Mouse (Mus musculus) limb, embryonic 10.5 days (tissue): ENCODE results near the gene Csnk1g1. TPM values are rescaled to one million over a fixed set of nuclear protein-coding genes. Genes with fewer than 3 reads are reported as not detected.

Experiments
- DNase-seq: peaks from one replicate; pipeline ENCODE4 v3.0.0-alpha.2; 2017; ENCODE audit warnings: low spot score
- H3K27ac ChIP-seq: fragments of 300-500 bp; sonication (generic); 2 replicates; pipeline ENCODE4 v1.5.1; 2016; ENCODE audit warnings: mild to moderate bottlenecking
- H3K27me3 ChIP-seq: fragments of 300-500 bp; sonication (generic); 2 replicates; pipeline ENCODE4 v1.6.1; 2016; ENCODE audit warnings: low read depth, mild to moderate bottlenecking; ENCODE audit not compliant: poor library complexity, severe bottlenecking
- H3K36me3 ChIP-seq: fragments of 300-500 bp; sonication (generic); 2 replicates; pipeline ENCODE4 v1.6.1; 2016; ENCODE audit warnings: mild to moderate bottlenecking, moderate library complexity
- H3K4me1 ChIP-seq: fragments of 300-500 bp; sonication (generic); 2 replicates; pipeline ENCODE4 v1.6.1; 2016
- H3K4me3 ChIP-seq: fragments of 300-500 bp; sonication (generic); 2 replicates; pipeline ENCODE4 v1.5.1; 2016; ENCODE audit warnings: mild to moderate bottlenecking, moderate library complexity
- H3K9me3 ChIP-seq: fragments of 300-500 bp; sonication (generic); replicated peaks from 2 replicates; pipeline ENCODE4 v1.6.1; 2016; ENCODE audit warnings: mild to moderate bottlenecking
- WGBS: fragments of 180-500 bp; shearing (Covaris S2); methylation state at CpG from one replicate; pipeline ENCODE4 v1.1.7; 2016; 5-methylcytosine and 5-hydroxymethylcytosine counted together
- polyA plus RNA-seq: library from polyadenylated mRNA; unstranded; fragments of >200 nt; fragmentation: Nextera tagmentation; extraction: Ambion mirVana; gene quantifications from 2 replicates; pipeline ENCODE4 v1.2.1, GENCODE M21; 2016

The Csnk1g1 gene
- 11.8 and 15.4 TPM in 2 replicates for polyA plus RNA-seq

- Histone ChIP-seq H3K36me3 (peaks cover 30% of the 10 kb centered on the region), H3K4me3 (peak within 1 kb of the TSS; percentile 93), H3K4me1 (peaks cover 7% of the 10 kb centered on the region), H3K9me3 (no peaks in the 10 kb centered on the region), H3K27me3 (no peaks in the 10 kb centered on the region), H3K27ac (peak within 1 kb of the TSS; percentile 93)
- under 1% methylated on average over 38 of the region's 38 CpGs for WGBS
- peak; percentile 92 for DNase-seq
These were observed at the start of gene Csnk1g1, which contains the start of gene Trip4 for GRCm38 (mm10) chr9:65908394-65909300. Csnk1g1 (plus strand) TSS chr9:65908924. Trip4 (minus strand) TSS chr9:65908794.

DNA sequence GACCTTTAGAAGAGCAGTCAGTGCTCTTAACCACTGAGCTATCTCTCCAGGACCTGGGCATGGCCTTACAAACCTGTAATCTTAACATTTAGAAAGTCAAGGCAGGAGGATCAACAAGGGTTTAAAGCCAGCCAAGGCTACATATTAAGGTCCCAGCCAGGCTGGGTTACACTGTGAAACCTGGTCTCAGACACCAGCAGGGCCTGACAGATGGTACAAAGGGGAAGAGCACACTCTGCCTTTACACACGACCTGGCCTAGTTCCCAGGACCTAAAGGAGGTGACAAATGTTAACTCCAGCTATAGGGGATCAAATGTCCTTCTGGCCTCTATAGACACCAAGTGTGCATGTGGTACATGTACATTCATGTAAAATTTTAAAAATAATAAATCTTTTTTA is 49.1 kb upstream of the Csnk1g1 start:
- 56% methylated on average over 1 of the region's 1 CpGs for WGBS
- H3K4me3 ChIP-seq, result no peak overlapping the region
- H3K36me3 ChIP-seq, result peaks cover 67% of the 10 kb centered on the region
- H3K27me3 ChIP-seq, result no peaks in the 10 kb centered on the region
- no peaks in the 10 kb centered on the region for H3K9me3 ChIP-seq
- no peak overlapping the region for H3K27ac ChIP-seq
- no peaks in the 10 kb centered on the region for H3K4me1 ChIP-seq
- no peak for DNase-seq

DNA sequence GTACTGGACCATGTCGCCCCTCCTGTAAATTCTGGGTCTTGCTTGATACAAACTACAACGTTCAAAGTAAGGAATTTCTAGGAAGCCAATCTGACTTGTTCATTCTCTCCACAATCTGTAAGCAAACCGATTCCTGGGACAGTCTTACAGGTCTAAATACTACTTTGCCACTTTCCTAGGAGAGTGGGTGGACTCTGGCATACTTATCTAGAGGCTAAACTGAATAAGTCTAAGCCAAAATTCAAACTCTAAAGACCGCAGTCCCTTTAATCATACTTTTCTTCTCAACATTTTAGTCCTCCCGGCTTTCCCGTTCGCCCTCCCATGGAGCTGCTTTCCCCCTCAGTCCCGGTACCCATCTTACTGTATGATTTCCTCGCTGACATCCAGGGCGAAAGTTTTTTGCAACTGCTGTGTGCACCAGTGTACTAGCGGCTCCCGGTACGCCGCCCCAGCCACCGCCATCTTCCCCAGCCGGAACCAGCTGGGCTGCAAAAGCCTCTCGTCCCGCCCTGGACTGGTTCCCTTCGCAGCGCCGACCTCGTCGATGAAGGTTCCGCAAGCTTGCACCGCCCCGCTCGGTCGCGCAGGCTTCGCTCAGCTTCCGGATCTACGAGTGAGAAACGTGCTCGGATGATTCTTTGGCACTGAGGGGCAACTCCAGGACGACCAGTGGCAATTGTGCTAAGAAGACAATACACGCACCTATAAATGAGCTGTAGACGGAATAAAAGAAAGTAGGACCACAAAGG is 24.0 kb upstream of the Csnk1g1 start:
- Histone ChIP-seq H3K27me3 (no peaks in the 10 kb centered on the region), H3K36me3 (peaks cover 6% of the 10 kb centered on the region; the same call in 1 of the 2 replicates), H3K4me3 (peak overlapping the region; percentile 76), H3K27ac (peak overlapping the region; percentile 83), H3K4me1 (peaks cover 12% of the 10 kb centered on the region), H3K9me3 (no peaks in the 10 kb centered on the region)
- under 1% methylated on average over 37 of the region's 37 CpGs for WGBS
- peak; percentile 93 for DNase-seq

- Histone ChIP-seq H3K27ac (peak within 1 kb of the TSS; percentile 93), H3K27me3 (no peaks in the 10 kb centered on the region), H3K9me3 (no peaks in the 10 kb centered on the region), H3K4me3 (peak within 1 kb of the TSS; percentile 79), H3K36me3 (peaks cover 37% of the 10 kb centered on the region), H3K4me1 (peaks cover 18% of the 10 kb centered on the region)
- peak; percentile 82 for DNase-seq
- under 1% methylated on average over 21 of the region's 21 CpGs for WGBS
These were observed 18.5 kb upstream of the Csnk1g1 start, which contains the start of gene Pclaf for GRCm38 (mm10) chr9:65890143-65890628. Pclaf (plus strand) TSS chr9:65890237.

GRCm38 (mm10) chr9:65891126-65891525 is 17.6 kb upstream of the Csnk1g1 start:
- Histone ChIP-seq H3K4me3 (peak overlapping the region; percentile 79), H3K9me3 (no peaks in the 10 kb centered on the region), H3K27me3 (no peaks in the 10 kb centered on the region), H3K27ac (peak overlapping the region; percentile 93), H3K4me1 (peaks cover 14% of the 10 kb centered on the region), H3K36me3 (peaks cover 46% of the 10 kb centered on the region)
- DNase-seq, result peak; percentile 47
- WGBS, result 4% methylated on average over 5 of the region's 5 CpGs

DNA sequence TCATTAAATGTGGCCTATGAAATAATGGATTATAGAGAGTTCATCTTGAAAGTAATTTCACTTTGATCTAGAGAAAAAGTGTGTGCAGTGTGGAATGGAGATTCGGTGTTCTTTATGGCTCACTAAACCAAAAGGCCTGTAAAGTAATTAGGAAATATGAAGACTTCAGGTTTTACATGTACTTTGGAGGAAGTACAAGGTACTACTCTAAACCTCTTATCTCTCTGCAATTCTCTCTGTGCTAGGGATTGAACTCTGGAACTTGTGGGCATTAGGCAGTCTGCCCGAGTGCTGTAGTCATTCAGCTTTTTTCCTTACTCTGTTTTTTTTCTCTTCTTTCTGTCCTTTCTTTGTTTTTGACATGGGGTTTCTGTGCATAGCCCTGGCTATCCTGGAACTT is 11.7 kb upstream of the Csnk1g1 start:
- Histone ChIP-seq H3K9me3 (no peaks in the 10 kb centered on the region), H3K4me1 (peaks cover 6% of the 10 kb centered on the region), H3K4me3 (no peak overlapping the region), H3K36me3 (peaks cover 99% of the 10 kb centered on the region), H3K27ac (no peak overlapping the region), H3K27me3 (no peaks in the 10 kb centered on the region)
- DNase-seq, result no peak
- 93% methylated on average over 2 of the region's 2 CpGs for WGBS

GRCm38 (mm10) chr9:65902879-65903278 is 5.8 kb upstream of the Csnk1g1 start:
- H3K4me1 ChIP-seq, result no peaks in the 10 kb centered on the region; the same call in 1 of the 2 replicates
- H3K27ac ChIP-seq, result no peak overlapping the region
- H3K27me3 ChIP-seq, result no peaks in the 10 kb centered on the region
- DNase-seq, result no peak
- no peaks in the 10 kb centered on the region for H3K9me3 ChIP-seq
- H3K36me3 ChIP-seq, result peaks cover 87% of the 10 kb centered on the region
- no peak overlapping the region for H3K4me3 ChIP-seq
- 94% methylated on average over 3 of the region's 3 CpGs for WGBS

- Histone ChIP-seq H3K36me3 (peaks cover 82% of the 10 kb centered on the region), H3K9me3 (no peaks in the 10 kb centered on the region), H3K4me1 (no peaks in the 10 kb centered on the region; the same call in 1 of the 2 replicates), H3K4me3 (no peak overlapping the region), H3K27me3 (no peaks in the 10 kb centered on the region), H3K27ac (no peak overlapping the region)
- DNase-seq, result no peak
These were observed 5.3 kb upstream of the Csnk1g1 start for GRCm38 (mm10) chr9:65903419-65903818.

DNA sequence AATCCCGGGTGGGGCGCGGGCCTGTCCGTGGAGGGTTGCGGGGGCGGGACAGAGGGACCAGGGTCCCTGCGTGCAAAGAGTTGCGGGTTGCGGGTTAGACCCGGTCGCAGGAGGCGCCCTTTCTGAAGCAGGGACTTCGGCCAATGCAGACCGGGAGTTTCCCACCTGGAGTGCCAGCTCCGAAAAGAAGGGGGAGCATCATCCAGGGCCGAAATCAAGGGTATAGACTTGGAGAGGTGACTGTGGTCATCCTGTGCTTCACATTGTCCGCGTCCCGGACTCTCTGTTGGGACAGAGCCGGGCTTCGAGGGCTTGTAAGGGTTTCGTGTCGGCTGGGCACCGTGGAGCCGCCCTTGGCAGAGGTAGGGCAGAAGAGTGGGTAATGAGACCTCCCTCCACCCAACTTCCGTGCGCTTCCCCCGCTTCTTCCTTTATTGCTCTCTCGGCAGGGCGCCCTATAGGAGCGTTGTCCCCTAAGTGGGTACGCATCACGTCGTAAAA is 627 bp downstream of the Csnk1g1 start:
- no peak for DNase-seq
- peaks cover 7% of the 10 kb centered on the region for H3K4me1 ChIP-seq
- H3K27ac ChIP-seq, result peak overlapping the region; percentile 93
- under 1% methylated on average over 34 of the region's 34 CpGs for WGBS
- peak overlapping the region; percentile 93 for H3K4me3 ChIP-seq
- H3K36me3 ChIP-seq, result peaks cover 23% of the 10 kb centered on the region
- H3K9me3 ChIP-seq, result no peaks in the 10 kb centered on the region
- no peaks in the 10 kb centered on the region for H3K27me3 ChIP-seq

- Histone ChIP-seq H3K27me3 (no peaks in the 10 kb centered on the region), H3K27ac (peak overlapping the region; percentile 93), H3K9me3 (no peaks in the 10 kb centered on the region), H3K4me1 (peaks cover 7% of the 10 kb centered on the region), H3K4me3 (peak overlapping the region; percentile 93), H3K36me3 (peaks cover 18% of the 10 kb centered on the region)
- 9% methylated on average over 4 of the region's 4 CpGs for WGBS
- no peak for DNase-seq
These were observed 1.1 kb downstream of the Csnk1g1 start for GRCm38 (mm10) chr9:65909837-65910236.

DNA sequence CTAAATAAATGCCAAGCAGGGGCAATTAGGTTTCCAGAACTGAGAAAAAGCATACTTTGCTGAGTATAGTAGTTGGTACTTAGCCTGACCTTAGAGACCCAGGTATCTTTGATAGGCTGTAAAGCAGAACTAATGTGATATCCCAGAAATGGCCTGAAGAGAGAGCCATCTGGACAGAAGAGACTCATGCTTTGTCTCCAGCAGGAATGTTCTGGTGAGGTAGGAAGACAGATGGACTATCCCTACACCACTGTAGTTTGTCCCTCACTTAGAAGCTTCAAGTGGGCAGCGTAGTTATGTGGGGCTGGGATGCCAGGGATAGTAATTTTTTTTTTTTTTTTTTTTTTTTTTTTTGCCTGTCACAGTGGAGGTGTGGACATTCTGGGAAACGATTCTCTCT is 5.3 kb downstream of the Csnk1g1 start:
- peaks cover 7% of the 10 kb centered on the region for H3K4me1 ChIP-seq
- H3K27me3 ChIP-seq, result no peaks in the 10 kb centered on the region
- no peak for DNase-seq
- H3K4me3 ChIP-seq, result no peak overlapping the region
- no peaks in the 10 kb centered on the region for H3K36me3 ChIP-seq
- H3K9me3 ChIP-seq, result no peaks in the 10 kb centered on the region
- 88% methylated on average over 2 of the region's 2 CpGs for WGBS
- H3K27ac ChIP-seq, result no peak overlapping the region

- no peak for DNase-seq
- 82% methylated on average over 1 of the region's 1 CpGs for WGBS
These were observed 8.3 kb downstream of the Csnk1g1 start for GRCm38 (mm10) chr9:65917015-65917414.

More at GRCm38 (mm10) chr9:65917015-65917414, 8.3 kb downstream of the Csnk1g1 start:
- H3K4me3 ChIP-seq, result no peak overlapping the region
- no peaks in the 10 kb centered on the region for H3K4me1 ChIP-seq
- H3K36me3 ChIP-seq, result no peaks in the 10 kb centered on the region
- H3K27me3 ChIP-seq, result no peaks in the 10 kb centered on the region
- no peaks in the 10 kb centered on the region for H3K9me3 ChIP-seq
- H3K27ac ChIP-seq, result no peak overlapping the region
